Mouse (Mus musculus): ENCODE data around the gene Olfr457.
"Not testable (repeated sequence)": the region's sequence is repeated elsewhere in the genome, so short reads cannot be mapped to it uniquely, and the experiment has no call there.

The Olfr457 gene

GRCm38 (mm10) chr6:42476235-42476634, at the start of gene Olfr457:
Gene Olfr457, minus strand, starts transcription at chr6:42476335.
- DNase-seq (ENCODE audit: low read depth, low spot score) = no peak

GRCm38 (mm10) chr6:42513461-42513860, 37.3 kb upstream of the Olfr457 start:
- DNase-seq (ENCODE audit: low read depth, low spot score) = no peak

- DNase-seq (ENCODE audit: low read depth, low spot score) = no peak
These were observed 33.2 kb upstream of the Olfr457 start for GRCm38 (mm10) chr6:42509311-42509710.

GRCm38 (mm10) chr6:42503478-42503877, 27.3 kb upstream of the Olfr457 start:
- no peak for DNase-seq (ENCODE audit: low read depth, low spot score)

- no peak for DNase-seq (ENCODE audit: low read depth, low spot score)
These were observed 13.6 kb upstream of the Olfr457 start for GRCm38 (mm10) chr6:42489731-42490130.

GRCm38 (mm10) chr6:42487114-42487513, 11.0 kb upstream of the Olfr457 start, which contains the start of gene Olfr456:
Gene Olfr456, minus strand, starts transcription at chr6:42487214.
- no peak for DNase-seq (ENCODE audit: low read depth, low spot score)

- DNase-seq (ENCODE audit: low read depth, low spot score) = no peak
These were observed 8.5 kb upstream of the Olfr457 start for GRCm38 (mm10) chr6:42484633-42485032.

GRCm38 (mm10) chr6:42471298-42471697, 4.8 kb downstream of the Olfr457 start:
- DNase-seq (ENCODE audit: low read depth, low spot score) = not testable (repeated sequence)

GRCm38 (mm10) chr6:42470542-42470941, 5.6 kb downstream of the Olfr457 start:
- no peak for DNase-seq (ENCODE audit: low read depth, low spot score)

GRCm38 (mm10) chr6:42465096-42465495, 11.0 kb downstream of the Olfr457 start, which contains the start of gene Olfr458:
Gene Olfr458, minus strand, starts transcription at chr6:42465196.
- no peak for DNase-seq (ENCODE audit: low read depth, low spot score)

- DNase-seq (ENCODE audit: low read depth, low spot score) = no peak
These were observed 28.8 kb downstream of the Olfr457 start for GRCm38 (mm10) chr6:42447381-42447780.

- no peak for DNase-seq (ENCODE audit: low read depth, low spot score)
These were observed 31.6 kb downstream of the Olfr457 start for GRCm38 (mm10) chr6:42444491-42444890.

- DNase-seq (ENCODE audit: low read depth, low spot score) = no peak
These were observed 34.7 kb downstream of the Olfr457 start for GRCm38 (mm10) chr6:42441395-42441794.

- no peak for DNase-seq (ENCODE audit: low read depth, low spot score)
These were observed 40.6 kb downstream of the Olfr457 start for GRCm38 (mm10) chr6:42435490-42435889.

GRCm38 (mm10) chr6:42434446-42434845, 41.7 kb downstream of the Olfr457 start, which contains the start of gene Tas2r126:
Gene Tas2r126, plus strand, starts transcription at chr6:42434535.
- DNase-seq (ENCODE audit: low read depth, low spot score) = no peak

GRCm38 (mm10) chr6:42433554-42433953, 42.6 kb downstream of the Olfr457 start:
- no peak for DNase-seq (ENCODE audit: low read depth, low spot score)

- DNase-seq (ENCODE audit: low read depth, low spot score) = no peak
These were observed 49.8 kb downstream of the Olfr457 start for GRCm38 (mm10) chr6:42426337-42426736.

- DNase-seq (ENCODE audit: low read depth, low spot score) = no peak
These were observed 51.7 kb downstream of the Olfr457 start for GRCm38 (mm10) chr6:42424472-42424871.

GRCm38 (mm10) chr6:42421439-42421838, 54.7 kb downstream of the Olfr457 start:
- DNase-seq (ENCODE audit: low read depth, low spot score) = no peak

- DNase-seq (ENCODE audit: low read depth, low spot score) = no peak
These were observed 56.7 kb downstream of the Olfr457 start for GRCm38 (mm10) chr6:42419443-42419842.
